Mouse (Mus musculus): ENCODE data around the gene Casp7. TPM values are rescaled to one million over a fixed set of nuclear protein-coding genes. Genes with fewer than 3 reads are reported as not detected.

Gene Casp7
- total and polyA plus RNA-seq, 3 experiments: 69.4 to 70.4 TPM; not detected in 1

DNA sequence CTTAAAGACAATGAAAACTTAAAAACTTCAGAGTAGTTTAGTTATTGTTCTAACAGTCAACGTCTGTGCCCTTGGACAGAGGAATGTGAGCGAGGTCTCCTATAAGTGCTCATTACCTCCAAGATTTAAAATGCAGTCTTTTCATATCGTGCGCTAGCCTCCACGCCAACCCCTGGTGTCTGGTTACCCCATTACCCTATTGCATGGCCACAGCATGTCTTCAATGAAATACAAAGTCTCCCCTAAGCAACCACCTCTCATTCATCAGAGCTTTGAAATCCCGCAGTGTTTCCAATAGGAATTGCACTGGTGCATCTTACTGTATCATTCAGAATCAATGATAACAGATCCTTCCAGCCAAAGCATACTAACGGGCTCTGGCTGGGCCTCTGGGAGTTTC is 24.7 kb upstream of the Casp7 start:
- H3K9me3 ChIP-seq (replicated peaks; ENCODE audit: insufficient read depth, low read length): no peaks in the 10 kb centered on the region
- DNase-seq (ENCODE audit: low read depth, low spot score): no peak
- no peak overlapping the region for H3K4me3 ChIP-seq (ENCODE audit: control insufficient read depth in 1 of 2, insufficient read depth in 1 of 2, low read depth in 2 of 2, low read length in 2 of 2)
- TF ChIP-seq MYC (IDR thresholded peaks at IDR 0.05; ENCODE audit: low read depth, low read length): no peak
- no peak for TF ChIP-seq POLR2AphosphoS2 (IDR thresholded peaks at IDR 0.05; ENCODE audit: low read length)
- TF ChIP-seq ZMIZ1 (IDR thresholded peaks at IDR 0.05; ENCODE audit: low read depth, low read length): no peak
- no peak for TF ChIP-seq JUND (IDR thresholded peaks at IDR 0.05; ENCODE audit: low read depth, low read length)
- TF ChIP-seq TCF12 (IDR thresholded peaks at IDR 0.05; ENCODE audit: low read depth, low read length): no peak
- no peak for TF ChIP-seq GATA1 (IDR thresholded peaks at IDR 0.05; ENCODE audit: low read depth, low read length)
- no peak for TF ChIP-seq CTCF (IDR thresholded peaks at IDR 0.05 in 2 of 3, conservative IDR thresholded peaks at IDR 0.05 in 1 of 3; ENCODE audit: control insufficient read depth in 1 of 3, insufficient read depth in 1 of 3, low read depth in 2 of 3, low read length in 3 of 3, poor library complexity in 1 of 3, severe bottlenecking in 1 of 3)
- no peak for TF ChIP-seq E2F4 (IDR thresholded peaks at IDR 0.05; ENCODE audit: borderline replicate concordance, low read depth, low read length)
- no peak for TF ChIP-seq POLR2A (IDR thresholded peaks at IDR 0.05; ENCODE audit: control insufficient read depth in 1 of 2, insufficient read depth in 1 of 2, low read depth in 1 of 2, low read length in 2 of 2, poor library complexity in 1 of 2)
- TF ChIP-seq BHLHE40 (IDR thresholded peaks at IDR 0.05; ENCODE audit: borderline replicate concordance, low read depth, low read length): no peak
- TF ChIP-seq MAZ (IDR thresholded peaks at IDR 0.05; ENCODE audit: low read depth, low read length): no peak
- no peak for TF ChIP-seq ZNF384 (IDR thresholded peaks at IDR 0.05; ENCODE audit: low read depth, low read length)
- no peak for TF ChIP-seq USF1 (IDR thresholded peaks at IDR 0.05; ENCODE audit: low read depth, low read length)
- no peak for TF ChIP-seq CHD1 (IDR thresholded peaks at IDR 0.05; ENCODE audit: low read depth, low read length)
- no peak for TF ChIP-seq HCFC1 (IDR thresholded peaks at IDR 0.05; ENCODE audit: low read depth, low read length)
- TF ChIP-seq ELF1 (IDR thresholded peaks at IDR 0.05; ENCODE audit: low read depth, low read length): no peak
- no peak for TF ChIP-seq MYB (IDR thresholded peaks at IDR 0.05; ENCODE audit: low read depth, low read length)
- no peak for TF ChIP-seq POLR2AphosphoS5 (IDR thresholded peaks at IDR 0.05; ENCODE audit: borderline replicate concordance, low read depth, low read length)
- TF ChIP-seq UBTF (IDR thresholded peaks at IDR 0.05; ENCODE audit: borderline replicate concordance, insufficient read depth, low read depth, low read length): no peak
- TF ChIP-seq SMC3 (IDR thresholded peaks at IDR 0.05; ENCODE audit: low read depth, low read length): no peak
- H3K27me3 ChIP-seq (ENCODE audit: control insufficient read depth in 1 of 2, insufficient read depth in 2 of 2, low read length in 2 of 2): peaks cover 0 to 3% of the 10 kb centered on the region in 2 experiments; a peak in 1 of 4 replicates
- H3K36me3 ChIP-seq (ENCODE audit: control insufficient read depth in 1 of 2, insufficient read depth in 2 of 2, low read length in 2 of 2): no peaks in the 10 kb centered on the region
- no peak overlapping the region for H3K27ac ChIP-seq (ENCODE audit: control insufficient read depth, low read depth, low read length)
- H3K4me1 ChIP-seq (ENCODE audit: control insufficient read depth in 1 of 2, insufficient read depth in 2 of 2, low read length in 2 of 2): no peaks in the 10 kb centered on the region
- H3K9ac ChIP-seq (ENCODE audit: control insufficient read depth, low read depth, low read length, poor library complexity, severe bottlenecking): no peak overlapping the region
- no peaks in the 10 kb centered on the region for H3K79me2 ChIP-seq (ENCODE audit: control insufficient read depth, insufficient read depth, low read length, poor library complexity)

DNA sequence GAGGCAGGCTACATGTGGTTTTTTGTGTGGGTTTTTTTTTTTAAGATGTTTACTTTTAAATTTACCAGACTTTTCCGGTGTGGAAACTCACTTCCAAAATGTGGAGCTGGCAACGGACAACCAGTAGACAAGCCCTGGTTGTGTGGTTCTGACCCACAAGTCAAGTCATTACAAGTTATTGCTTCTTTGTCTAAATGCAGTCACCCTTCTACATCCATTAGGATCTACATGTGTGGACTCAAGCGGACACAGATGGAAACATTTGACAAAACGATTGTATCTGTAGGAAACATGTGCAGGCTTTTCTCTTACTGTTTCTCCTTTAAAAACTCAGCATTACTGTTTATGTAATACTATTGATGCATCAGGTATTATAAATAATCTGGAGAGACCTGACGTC is 23.7 kb upstream of the Casp7 start:
- TF ChIP-seq MAX (IDR thresholded peaks at IDR 0.05; ENCODE audit: low read length) (no peak), HCFC1 (IDR thresholded peaks at IDR 0.05; ENCODE audit: low read depth, low read length) (no peak), RCOR1 (IDR thresholded peaks at IDR 0.05; ENCODE audit: low read depth, low read length) (no peak), NRF1 (IDR thresholded peaks at IDR 0.05; ENCODE audit: insufficient read depth, low read depth, low read length, poor library complexity, severe bottlenecking) (no peak)
- H3K4me3 ChIP-seq (ENCODE audit: control insufficient read depth in 1 of 2, insufficient read depth in 1 of 2, low read depth in 2 of 2, low read length in 2 of 2): no peak overlapping the region
- H3K27me3 ChIP-seq (ENCODE audit: control insufficient read depth in 1 of 2, insufficient read depth in 2 of 2, low read length in 2 of 2): no peaks in the 10 kb centered on the region; a peak in 1 of 4 replicates
- no peaks in the 10 kb centered on the region for H3K79me2 ChIP-seq (ENCODE audit: control insufficient read depth, insufficient read depth, low read length, poor library complexity)
- peaks cover 0 to 4% of the 10 kb centered on the region in 2 experiments; a peak in 2 of 4 replicates for H3K36me3 ChIP-seq (ENCODE audit: control insufficient read depth in 1 of 2, insufficient read depth in 2 of 2, low read length in 2 of 2)
- H3K27ac ChIP-seq (ENCODE audit: control insufficient read depth, low read depth, low read length): no peak overlapping the region
- peaks cover 1 to 4% of the 10 kb centered on the region in 2 experiments; a peak in 3 of 4 replicates for H3K4me1 ChIP-seq (ENCODE audit: control insufficient read depth in 1 of 2, insufficient read depth in 2 of 2, low read length in 2 of 2)
- DNase-seq (ENCODE audit: low read depth, low spot score): no peak
- H3K9me3 ChIP-seq (replicated peaks; ENCODE audit: insufficient read depth, low read length): no peaks in the 10 kb centered on the region
- H3K9ac ChIP-seq (ENCODE audit: control insufficient read depth, low read depth, low read length, poor library complexity, severe bottlenecking): no peak overlapping the region
